Mouse (Mus musculus) layer of hippocampus, adult 2 months (tissue): ENCODE measurements around the gene Fam25c. TPM values are rescaled to one million over a fixed set of nuclear protein-coding genes. Genes with fewer than 3 reads are reported as not detected.

Experiments used
- DNase-seq, 2 experiments: peaks; one replicate each; pipeline ENCODE4 v3.0.0; 2022; ENCODE audit warnings: low spot score in 2 of 2
- H3K27ac ChIP-seq: fragments of 200-600 bp; 2 replicates; pipeline ENCODE4 v1.8.1; 2022
- H3K4me3 ChIP-seq: fragments of 200-600 bp; 2 replicates; pipeline ENCODE4 v1.8.1; 2022; ENCODE audit warnings: mild to moderate bottlenecking
- CTCF ChIP-seq: fragments of 200-600 bp; conservative IDR thresholded peaks from 2 replicates; pipeline ENCODE4 v1.8.1; 2022; ENCODE audit warnings: antibody characterized with exemption, mild to moderate bottlenecking, moderate library complexity
- long read RNA-seq, 2 experiments: library from polyadenylated mRNA; stranded (forward); transcript quantifications; one replicate each; pipeline ENCODE4 v2.0.0; 2021; ENCODE audit warnings: borderline mapping rate in 2 of 2
- total RNA-seq, 2 experiments: library from RNA; stranded (reverse); gene quantifications; 2 replicates each; pipeline ENCODE4 v1.2.3; 2021

Fam25c gene
- total RNA-seq, result not detected
- long read RNA-seq, experiment 1, result 0 reads
- long read RNA-seq, experiment 2, result 0 reads

DNA sequence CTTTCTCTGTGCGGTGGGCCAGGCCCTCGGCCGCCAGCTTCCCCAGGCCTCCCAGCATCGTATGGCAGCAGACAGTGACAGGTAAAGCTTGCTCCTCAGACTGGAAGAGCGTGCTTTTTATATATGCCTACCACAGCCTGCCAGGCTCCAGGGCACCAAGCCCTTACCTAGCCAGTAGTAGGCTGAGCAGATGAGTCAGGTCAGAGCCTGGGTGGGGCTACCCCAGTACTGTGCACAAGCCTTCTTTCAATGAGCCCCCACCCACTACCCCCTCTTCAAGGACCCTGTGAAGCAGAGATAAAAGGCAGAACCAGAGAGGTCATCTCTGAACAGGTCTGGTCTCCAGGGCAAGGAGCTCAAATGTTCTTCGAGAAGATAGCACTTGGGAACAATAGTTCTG lies at the start of gene Fam25c:
Fam25c (minus strand) TSS at position 133 of the 400 bp plus-strand sequence.
- no peak for TF ChIP-seq CTCF
- no peak for DNase-seq
- H3K27ac ChIP-seq, result no peak within 1 kb of the TSS
- H3K4me3 ChIP-seq, result no peak within 1 kb of the TSS

DNA sequence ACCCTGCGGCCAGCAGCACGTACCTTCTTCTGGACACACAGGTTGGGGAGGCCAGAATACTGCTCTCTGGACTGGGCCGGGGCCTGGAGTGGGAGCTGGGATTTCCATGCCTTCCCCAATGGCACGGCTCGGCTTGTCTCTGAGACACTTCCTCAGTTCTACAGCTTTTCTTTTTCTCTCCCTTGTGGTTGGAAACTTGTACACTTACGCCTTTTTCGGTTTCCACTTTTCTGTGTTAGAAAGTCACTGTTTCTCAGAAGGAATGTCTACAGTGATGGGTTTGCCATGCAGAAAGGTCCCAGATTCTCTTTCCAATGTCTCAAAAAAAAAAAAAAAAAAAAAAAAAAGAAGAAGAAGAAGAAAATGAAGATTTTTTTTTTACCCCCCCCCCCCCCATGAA lies 48.2 kb upstream of the Fam25c start:
- Histone ChIP-seq H3K27ac (no peak overlapping the region), H3K4me3 (no peak overlapping the region)
- no peak for DNase-seq
- no peak for TF ChIP-seq CTCF

DNA sequence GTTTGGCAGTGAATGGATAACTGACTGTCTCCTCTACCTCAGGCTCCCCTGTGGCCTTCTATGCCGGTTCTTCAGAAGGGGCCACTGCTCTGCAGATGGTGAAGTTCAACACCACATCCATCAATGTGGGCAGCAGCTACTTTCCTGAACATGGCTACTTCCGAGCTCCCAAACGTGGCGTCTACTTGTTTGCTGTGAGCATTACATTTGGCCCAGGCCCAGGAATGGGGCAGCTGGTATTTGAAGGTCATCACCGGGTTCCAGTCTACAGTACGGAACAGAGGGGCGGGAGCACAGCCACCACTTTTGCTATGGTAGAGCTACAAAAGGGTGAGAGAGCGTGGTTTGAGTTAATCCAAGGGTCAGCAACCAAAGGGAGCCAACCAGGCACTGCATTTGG lies 47.6 kb upstream of the Fam25c start:
- no peak for DNase-seq
- no peak for TF ChIP-seq CTCF
- no peak overlapping the region for H3K27ac ChIP-seq
- no peak overlapping the region for H3K4me3 ChIP-seq

DNA sequence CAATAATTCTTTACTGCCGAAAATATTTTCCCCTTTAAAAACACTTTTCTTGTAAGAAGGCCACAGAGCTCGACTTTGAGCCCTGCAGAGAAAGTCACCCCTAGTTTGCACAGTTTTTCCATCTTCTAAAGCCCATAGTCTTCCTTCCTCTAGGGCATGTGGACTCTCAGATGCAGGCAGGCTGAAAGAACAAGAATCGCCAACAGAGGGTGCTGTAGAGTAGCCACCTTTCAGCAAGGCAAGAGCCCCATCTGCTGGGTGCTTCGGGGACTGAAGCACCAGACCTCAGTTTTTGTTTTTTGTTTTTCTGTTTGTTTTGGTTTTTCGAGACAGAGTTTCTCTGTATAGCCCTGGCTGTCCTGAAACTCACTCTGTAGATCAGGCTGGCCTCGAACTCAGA lies 45.9 kb upstream of the Fam25c start:
- peak; percentile 69 to 84 for DNase-seq
- no peak overlapping the region for H3K4me3 ChIP-seq
- no peak overlapping the region for H3K27ac ChIP-seq
- TF ChIP-seq CTCF, result peak; percentile 97

DNA sequence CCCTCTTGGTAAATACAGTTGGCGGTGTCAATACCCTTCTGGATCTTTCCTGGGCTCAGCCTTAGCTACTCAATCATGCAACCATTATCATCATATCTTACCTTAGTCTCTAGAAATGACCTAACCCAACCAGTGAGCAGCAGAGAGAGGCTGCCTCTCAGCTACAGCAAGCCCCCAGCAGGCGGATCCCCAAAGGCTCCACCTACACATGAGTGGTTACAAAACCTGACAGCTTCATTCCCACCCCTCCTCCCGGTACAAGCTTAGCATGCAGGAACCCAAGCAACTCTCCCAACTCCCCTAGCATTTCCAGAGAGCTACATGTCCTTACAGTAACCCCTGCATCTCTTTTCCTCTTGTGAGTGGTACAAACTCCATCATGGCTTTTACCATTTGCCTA lies 44.8 kb upstream of the Fam25c start:
- DNase-seq, result no peak
- no peak overlapping the region for H3K4me3 ChIP-seq
- TF ChIP-seq CTCF, result no peak
- no peak overlapping the region for H3K27ac ChIP-seq

DNA sequence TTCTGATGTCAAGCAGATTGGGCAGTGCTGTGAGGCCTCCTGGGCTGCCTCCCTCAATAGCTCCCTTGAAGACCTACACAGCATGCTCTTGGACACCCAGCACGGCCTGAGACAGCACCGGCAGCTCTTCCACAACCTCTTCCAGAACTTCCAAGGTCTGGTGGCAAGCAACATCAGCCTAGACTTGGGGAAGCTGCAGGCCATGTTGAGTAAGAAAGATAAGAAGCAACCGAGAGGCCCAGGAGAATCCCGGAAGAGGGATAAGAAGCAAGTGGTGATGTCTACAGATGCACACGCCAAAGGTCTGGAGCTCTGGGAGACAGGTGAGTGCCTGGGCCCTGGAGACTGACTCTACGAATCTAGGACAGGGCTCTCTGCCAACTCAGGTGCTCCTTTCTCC lies 44.1 kb upstream of the Fam25c start:
- H3K27ac ChIP-seq, result no peak overlapping the region
- TF ChIP-seq CTCF, result no peak
- no peak overlapping the region for H3K4me3 ChIP-seq
- no peak for DNase-seq

DNA sequence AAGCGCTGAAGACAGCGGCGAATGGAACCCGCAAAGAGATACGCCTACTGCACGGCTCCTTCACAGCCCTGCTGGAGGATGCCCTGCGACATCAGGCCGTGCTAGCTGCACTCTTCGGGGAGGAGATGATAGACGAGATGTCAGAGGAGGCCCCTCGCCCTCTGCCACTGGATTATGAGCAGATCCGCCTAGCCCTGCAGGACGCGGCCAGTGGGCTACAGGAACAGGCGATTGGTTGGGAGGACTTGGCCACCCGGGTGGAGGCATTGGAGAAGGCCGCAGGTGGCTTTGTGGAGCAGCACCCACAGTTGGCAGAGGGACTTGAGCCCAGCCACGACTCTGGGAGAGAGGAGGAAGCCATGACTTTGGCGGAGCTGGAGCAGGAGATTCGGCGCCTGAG lies 43.7 kb upstream of the Fam25c start:
- Histone ChIP-seq H3K27ac (no peak overlapping the region), H3K4me3 (no peak overlapping the region)
- TF ChIP-seq CTCF, result no peak
- DNase-seq, result no peak

DNA sequence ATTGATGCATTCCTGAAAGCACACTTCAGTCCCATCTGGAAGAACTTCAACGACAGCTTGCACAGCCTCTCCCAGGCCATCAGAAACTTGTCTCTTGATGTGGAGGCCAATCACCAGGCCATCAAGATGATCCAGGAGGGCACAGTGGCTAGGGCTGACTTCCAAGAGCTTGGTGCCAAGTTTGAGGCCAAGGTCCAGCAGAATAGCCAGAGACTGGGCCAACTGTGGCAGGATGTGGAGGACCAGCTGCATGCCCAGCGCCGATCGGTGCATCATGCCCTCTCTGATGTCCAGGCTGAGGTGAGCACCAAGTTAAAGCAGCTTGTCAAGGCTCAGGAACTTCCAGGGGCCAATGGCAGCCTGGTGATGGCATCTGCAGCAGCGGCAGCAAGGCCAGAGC lies 42.6 kb upstream of the Fam25c start:
- H3K27ac ChIP-seq, result no peak overlapping the region
- no peak overlapping the region for H3K4me3 ChIP-seq
- no peak for DNase-seq
- TF ChIP-seq CTCF, result no peak

DNA sequence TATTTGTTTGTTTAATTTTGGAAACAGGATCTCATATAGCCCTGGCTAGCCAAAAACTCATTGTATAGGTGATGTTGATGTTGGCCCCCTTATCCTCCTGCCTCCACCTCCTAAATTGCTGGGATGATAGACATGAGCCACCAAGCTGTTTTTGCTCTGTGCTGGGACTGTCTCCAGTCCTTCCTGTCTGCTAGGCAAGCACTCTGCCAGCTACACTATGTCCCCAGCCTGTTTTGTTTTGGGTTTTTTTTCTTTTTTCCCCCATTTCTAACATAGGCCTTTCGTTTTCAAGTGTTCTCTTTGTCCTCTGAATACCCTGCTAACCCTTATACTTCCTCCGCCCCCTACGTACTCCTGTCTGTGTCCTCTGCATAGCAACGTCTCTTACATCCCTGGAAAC lies 38.1 kb upstream of the Fam25c start:
- DNase-seq, result no peak
- Histone ChIP-seq H3K4me3 (no peak overlapping the region), H3K27ac (0 out of 2 replicates have a peak overlapping the region, but pooled peaks have one; percentile 7)
- TF ChIP-seq CTCF, result no peak

DNA sequence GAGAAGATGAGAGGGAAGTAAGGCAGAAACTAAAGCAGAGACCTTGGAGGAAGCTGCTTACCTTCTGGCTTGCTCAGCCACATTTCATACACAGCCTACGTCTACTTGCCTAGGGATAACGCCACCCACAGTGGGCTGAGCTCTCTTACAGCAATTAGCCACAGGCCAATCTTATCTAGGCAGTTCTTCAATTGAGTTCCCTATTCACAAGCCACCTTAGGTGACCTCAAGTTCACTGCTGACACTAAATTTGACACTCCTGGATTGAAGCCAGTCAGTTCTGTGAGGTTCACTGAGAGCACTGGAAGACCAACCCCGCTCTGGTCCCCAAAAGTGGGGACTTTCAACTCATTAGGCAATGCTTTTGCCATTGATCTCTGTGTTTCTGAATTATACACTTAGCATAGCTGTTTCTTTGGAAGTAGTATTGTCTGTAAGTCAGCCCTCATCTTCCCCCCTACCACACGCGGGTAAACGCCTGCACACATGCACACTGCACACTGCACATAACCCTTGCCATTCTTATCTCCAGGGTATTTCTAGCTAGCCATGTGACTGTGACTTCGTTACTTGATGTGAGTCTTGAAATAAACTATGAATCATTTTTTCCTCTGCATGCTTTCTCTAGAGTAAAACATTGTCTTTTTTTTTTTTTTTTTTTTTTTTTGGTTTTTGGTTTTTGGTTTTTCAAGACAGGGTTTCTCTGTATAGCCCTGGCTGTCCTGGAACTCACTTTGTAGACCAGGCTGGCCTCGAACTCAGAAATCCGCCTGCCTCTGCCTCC lies 27.9 kb upstream of the Fam25c start:
- no peak for DNase-seq
- Histone ChIP-seq H3K4me3 (no peak overlapping the region), H3K27ac (no peak overlapping the region)
- no peak for TF ChIP-seq CTCF

DNA sequence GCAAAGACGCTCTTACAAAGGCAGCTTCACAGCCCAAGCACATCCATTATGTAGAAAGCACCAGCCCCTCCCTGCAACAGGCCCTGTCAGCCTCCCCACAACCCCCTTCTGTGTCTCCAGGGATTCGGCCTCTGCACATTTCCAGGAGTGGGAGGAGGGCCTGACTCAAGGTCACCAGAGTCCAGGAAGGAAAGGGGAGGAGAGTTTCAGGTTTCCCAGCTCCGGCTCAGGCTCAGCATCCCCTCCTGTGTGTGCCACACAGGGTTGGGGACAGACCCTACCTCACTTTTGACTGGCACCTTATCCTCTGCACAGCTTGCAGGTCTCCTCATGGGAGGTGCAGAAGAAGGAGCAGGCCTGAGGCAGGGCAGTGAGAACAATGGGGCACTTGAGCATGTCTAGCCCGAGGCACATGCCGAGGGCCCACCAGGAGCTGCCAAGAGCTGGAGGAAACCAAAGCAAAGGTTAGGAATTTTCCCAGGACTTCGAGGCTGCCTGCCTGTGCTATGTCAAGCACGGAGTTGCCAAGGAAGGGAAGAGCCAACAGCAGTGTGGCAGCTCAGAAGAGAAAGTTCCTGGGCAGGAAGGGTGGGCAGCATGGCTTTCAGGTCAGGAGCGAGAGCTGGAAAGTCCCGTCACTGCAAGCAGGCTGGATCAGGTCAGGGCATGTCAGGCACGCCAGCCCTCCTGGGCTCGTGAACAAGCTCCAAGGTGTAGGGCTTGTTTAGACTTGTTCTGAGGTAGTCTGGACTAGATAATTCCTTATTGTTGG lies 23.5 kb upstream of the Fam25c start:
- no peak for DNase-seq
- TF ChIP-seq CTCF, result no peak
- peak overlapping the region; percentile 51; the same call in 1 of the 2 replicates for H3K27ac ChIP-seq
- no peak overlapping the region for H3K4me3 ChIP-seq

DNA sequence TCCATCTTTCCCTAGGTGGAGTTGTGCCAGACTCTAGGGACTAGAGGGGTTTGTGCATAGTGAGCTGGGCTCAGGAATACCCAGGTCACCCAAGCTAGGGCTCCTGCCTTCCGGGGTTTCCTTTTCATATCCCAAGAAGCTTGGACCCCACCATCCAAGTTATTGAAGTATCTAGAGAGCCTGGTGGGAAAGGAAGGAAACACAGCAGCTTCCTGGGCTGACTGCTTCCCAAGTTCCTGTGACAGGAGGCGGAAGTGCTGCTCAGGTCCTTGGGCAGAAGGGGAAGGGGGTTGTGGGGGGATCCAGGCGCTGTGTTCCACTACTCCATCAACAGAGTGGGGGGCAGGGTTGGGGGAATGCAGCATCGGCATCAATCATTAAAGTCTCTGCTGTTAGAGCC lies 21.9 kb upstream of the Fam25c start:
- DNase-seq, result no peak
- Histone ChIP-seq H3K27ac (no peak overlapping the region), H3K4me3 (no peak overlapping the region)
- TF ChIP-seq CTCF, result no peak

DNA sequence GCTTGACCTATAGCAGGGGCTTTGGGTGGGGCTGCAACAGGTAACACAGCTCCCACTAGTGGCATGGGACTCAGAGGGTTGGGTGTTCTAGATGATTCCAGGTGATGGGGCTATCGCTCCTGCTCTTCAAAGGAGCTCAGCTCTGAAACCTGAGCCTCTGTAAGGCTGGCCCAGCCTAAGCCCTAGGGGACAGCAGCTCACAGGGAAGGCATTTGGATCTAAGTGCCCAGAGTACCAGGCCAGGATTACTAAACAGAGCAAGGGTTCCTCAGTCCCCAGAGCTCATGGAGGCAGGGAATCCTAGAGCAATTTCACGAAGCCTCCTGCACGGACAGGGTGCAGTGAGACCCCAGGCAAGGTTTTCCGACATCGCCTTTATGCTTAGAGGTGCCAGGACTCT lies 20.7 kb upstream of the Fam25c start:
- Histone ChIP-seq H3K27ac (no peak overlapping the region), H3K4me3 (peak overlapping the region; percentile 13; the same call in 1 of the 2 replicates)
- no peak for TF ChIP-seq CTCF
- no peak for DNase-seq
